Mouse (Mus musculus) midbrain, embryonic 11.5 days (tissue): Measurements from ENCODE around the gene Polr2b. TPM values are rescaled to one million over a fixed set of nuclear protein-coding genes. Genes with fewer than 3 reads are reported as not detected.

ENCODE experiments used
- ATAC-seq: fragments of 200-750 bp; cut with Nextera tagmentation; 2 replicates; pipeline ENCODE4 v1.8.0; 2017; ENCODE audit warnings: moderate TSS enrichment, moderate library complexity; ENCODE audit not compliant: low FRiP score
- DNase-seq: peaks from one replicate; pipeline ENCODE4 v3.0.0; 2015; ENCODE audit warnings: low spot score; ENCODE audit errors: missing footprints
- H3K27ac ChIP-seq: fragments of 300-500 bp; sonication (generic); 2 replicates; pipeline ENCODE4 v1.5.1; 2014; ENCODE audit warnings: low read depth, low read length
- H3K27me3 ChIP-seq: fragments of 300-500 bp; sonication (generic); 2 replicates; pipeline ENCODE4 v1.6.1; 2014; ENCODE audit warnings: mild to moderate bottlenecking, low read length, moderate library complexity, mixed read lengths; ENCODE audit not compliant: control insufficient read depth, insufficient read depth
- H3K36me3 ChIP-seq: fragments of 300-500 bp; sonication (generic); 2 replicates; pipeline ENCODE4 v1.6.1; 2014; ENCODE audit warnings: mild to moderate bottlenecking, low read length, moderate library complexity, mixed read lengths; ENCODE audit not compliant: control insufficient read depth, insufficient read depth
- H3K4me1 ChIP-seq: fragments of 300-500 bp; sonication (generic); 2 replicates; pipeline ENCODE4 v1.6.1; 2014; ENCODE audit warnings: low read length; ENCODE audit not compliant: control insufficient read depth, insufficient read depth
- H3K4me2 ChIP-seq: fragments of 300-500 bp; sonication (generic); 2 replicates; pipeline ENCODE4 v1.6.1; 2014; ENCODE audit warnings: mild to moderate bottlenecking, moderate library complexity
- H3K4me3 ChIP-seq: fragments of 300-500 bp; sonication (generic); 2 replicates; pipeline ENCODE4 v1.5.1; 2014; ENCODE audit warnings: low read depth, low read length
- H3K9ac ChIP-seq: fragments of 300-500 bp; sonication (generic); 2 replicates; pipeline ENCODE4 v1.6.1; 2014; ENCODE audit warnings: low read length
- H3K9me3 ChIP-seq: fragments of 300-500 bp; sonication (generic); 2 replicates; pipeline ENCODE4 v1.6.1; 2016; ENCODE audit warnings: low read length; ENCODE audit not compliant: control insufficient read depth
- WGBS: fragments of 180-500 bp; shearing (Covaris S2); extraction: QIAGEN DNeasy Blood & Tissue Kit; methylation state at CpG from one replicate; pipeline ENCODE4 v1.1.7; 2014; 5-methylcytosine and 5-hydroxymethylcytosine counted together
- polyA plus RNA-seq: library from polyadenylated mRNA; unstranded; fragments of >200 nt; fragmentation: Nextera tagmentation; extraction: Ambion mirVana; gene quantifications from 2 replicates; pipeline ENCODE4 v1.2.1, GENCODE M21; 2014

Polr2b gene
- polyA plus RNA-seq, 1 experiment from 2014 or later = 113 TPM

DNA sequence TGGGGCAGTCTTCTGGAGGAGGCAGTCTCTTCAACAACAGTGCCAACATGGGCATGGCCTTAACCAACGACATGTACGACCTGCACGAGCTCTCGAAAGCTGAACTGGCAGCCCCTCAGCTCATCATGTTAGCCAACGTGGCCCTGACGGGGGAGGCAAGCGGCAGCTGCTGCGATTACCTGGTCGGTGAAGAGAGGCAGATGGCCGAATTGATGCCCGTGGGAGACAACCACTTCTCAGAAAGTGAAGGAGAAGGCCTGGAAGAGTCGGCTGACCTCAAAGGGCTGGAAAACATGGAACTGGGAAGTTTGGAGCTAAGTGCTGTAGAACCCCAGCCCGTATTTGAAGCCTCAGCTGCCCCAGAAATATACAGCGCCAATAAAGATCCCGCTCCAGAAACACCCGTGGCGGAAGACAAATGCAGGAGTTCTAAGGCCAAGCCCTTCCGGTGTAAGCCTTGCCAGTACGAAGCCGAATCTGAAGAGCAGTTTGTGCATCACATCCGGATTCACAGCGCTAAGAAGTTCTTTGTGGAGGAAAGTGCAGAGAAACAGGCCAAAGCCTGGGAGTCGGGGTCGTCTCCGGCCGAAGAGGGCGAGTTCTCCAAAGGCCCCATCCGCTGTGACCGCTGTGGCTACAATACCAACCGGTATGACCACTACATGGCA is 41.9 kb upstream of the Polr2b start:
- Histone ChIP-seq H3K9ac (no peak overlapping the region), H3K4me1 (peaks cover 8% of the 10 kb centered on the region; the same call in 1 of the 2 replicates), H3K27ac (no peak overlapping the region), H3K9me3 (no peaks in the 10 kb centered on the region), H3K36me3 (peaks cover 18% of the 10 kb centered on the region), H3K4me2 (no peak overlapping the region), H3K4me3 (no peak overlapping the region), H3K27me3 (peaks cover 6% of the 10 kb centered on the region; the same call in 1 of the 2 replicates)
- ATAC-seq (no peak), DNase-seq (no peak)
- 96% methylated on average over 30 of the region's 30 CpGs for WGBS

DNA sequence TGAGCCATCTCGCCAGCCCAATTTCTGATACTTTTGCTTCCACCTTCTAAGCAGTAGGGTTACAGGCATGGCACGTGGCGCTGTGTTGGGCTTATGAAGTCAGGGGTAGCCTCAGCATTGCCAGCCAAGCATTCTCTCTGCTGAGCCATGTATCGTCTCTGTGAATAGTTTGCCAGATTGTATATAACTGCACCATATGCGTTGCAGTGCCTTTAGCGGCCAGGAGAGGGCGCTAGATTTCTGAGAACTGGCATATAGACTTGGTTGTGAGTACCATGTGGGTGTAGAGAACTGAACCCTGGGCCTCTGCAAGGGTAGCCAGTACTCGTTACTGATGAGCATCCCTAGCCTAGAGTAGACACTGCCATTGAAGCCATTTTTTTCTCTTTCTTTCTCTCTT is 40.5 kb upstream of the Polr2b start:
- ATAC-seq (no peak), DNase-seq (peak; percentile 85)
- Histone ChIP-seq H3K36me3 (peaks cover 20% of the 10 kb centered on the region), H3K27ac (no peak overlapping the region), H3K4me2 (no peak overlapping the region), H3K4me3 (no peak overlapping the region), H3K27me3 (no peaks in the 10 kb centered on the region; the same call in 1 of the 2 replicates), H3K9ac (no peak overlapping the region), H3K4me1 (peaks cover 8% of the 10 kb centered on the region; the same call in 1 of the 2 replicates), H3K9me3 (no peaks in the 10 kb centered on the region)
- WGBS = 74% methylated on average over 8 of the region's 8 CpGs

DNA sequence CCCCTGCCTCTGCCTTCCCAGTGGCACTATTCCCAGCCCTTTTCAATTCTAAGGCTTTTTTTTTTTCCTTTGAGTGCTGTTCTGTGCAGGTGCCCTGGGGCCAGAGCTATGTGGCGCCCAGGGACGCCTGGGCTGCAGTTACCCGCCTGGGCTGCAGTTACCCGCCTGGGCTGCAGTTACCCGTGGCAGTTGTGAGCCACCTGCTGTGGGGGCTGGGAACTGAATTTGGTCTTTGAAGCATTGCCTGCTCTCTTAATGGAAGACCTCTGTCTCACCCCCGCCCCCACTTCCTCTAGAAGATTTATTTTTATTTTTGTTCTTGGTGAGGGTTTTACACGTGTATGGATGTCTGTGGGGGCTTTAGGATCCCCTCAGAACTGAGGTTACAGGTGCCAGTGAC is 36.8 kb upstream of the Polr2b start:
- ATAC-seq (no peak), DNase-seq (no peak)
- no peaks in the 10 kb centered on the region for H3K9me3 ChIP-seq
- 87% methylated on average over 7 of the region's 7 CpGs for WGBS
- peaks cover 35% of the 10 kb centered on the region for H3K36me3 ChIP-seq
- H3K4me2 ChIP-seq = no peak overlapping the region
- no peaks in the 10 kb centered on the region for H3K4me1 ChIP-seq
- no peak overlapping the region for H3K27ac ChIP-seq
- H3K9ac ChIP-seq = no peak overlapping the region
- H3K4me3 ChIP-seq = no peak overlapping the region
- no peaks in the 10 kb centered on the region for H3K27me3 ChIP-seq

DNA sequence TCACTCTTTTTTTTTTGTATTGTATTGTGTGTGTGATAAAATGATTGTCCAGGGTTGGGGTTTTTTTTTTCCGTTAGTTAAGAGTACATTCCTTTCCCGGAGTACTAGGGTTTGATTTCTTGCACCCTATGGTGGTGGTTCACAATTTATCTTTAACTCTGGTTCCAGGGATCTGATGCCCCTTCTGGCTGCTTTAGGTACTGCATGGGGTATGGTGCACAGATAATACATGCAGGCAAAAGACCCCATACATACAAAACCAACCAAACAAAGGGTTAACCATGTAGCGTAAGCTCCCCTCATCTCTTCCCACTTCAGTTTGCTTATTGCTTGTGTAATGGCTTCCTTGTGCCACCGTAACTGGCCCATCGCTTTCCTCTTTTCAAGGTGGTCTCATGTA is 34.0 kb upstream of the Polr2b start:
- Histone ChIP-seq H3K27me3 (no peaks in the 10 kb centered on the region), H3K36me3 (peaks cover 34% of the 10 kb centered on the region)

DNA sequence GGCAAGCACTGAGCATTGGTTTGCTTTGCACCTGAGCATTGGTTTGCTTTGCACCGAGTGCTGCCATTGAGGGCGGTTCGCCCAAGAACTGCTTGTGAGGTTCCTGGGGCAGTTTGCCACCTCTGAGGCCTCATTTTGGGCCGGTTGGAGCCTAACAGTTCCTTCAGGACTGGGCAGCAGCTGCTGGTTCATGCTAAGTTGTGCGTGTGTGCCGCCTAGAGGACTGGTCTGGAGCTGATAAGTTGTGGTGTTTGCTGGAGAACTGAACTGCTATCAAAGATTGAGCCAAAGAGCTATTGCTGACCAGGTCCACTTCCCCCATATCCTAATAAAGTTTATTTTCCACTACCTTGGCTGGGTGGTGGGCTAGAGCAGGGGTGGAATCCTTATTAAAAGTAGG is 32.7 kb upstream of the Polr2b start:
- ATAC-seq = no peak
- no peak for DNase-seq
- Histone ChIP-seq H3K36me3 (peaks cover 41% of the 10 kb centered on the region), H3K4me2 (no peak overlapping the region), H3K27me3 (no peaks in the 10 kb centered on the region), H3K4me3 (no peak overlapping the region), H3K27ac (no peak overlapping the region), H3K9me3 (no peaks in the 10 kb centered on the region), H3K9ac (no peak overlapping the region), H3K4me1 (no peaks in the 10 kb centered on the region)
- WGBS = 96% methylated on average over 6 of the region's 6 CpGs

More for the DNA sequence above, 34.0 kb upstream of the Polr2b start:
- H3K4me3 ChIP-seq = no peak overlapping the region
- no peak overlapping the region for H3K27ac ChIP-seq
- H3K9me3 ChIP-seq = no peaks in the 10 kb centered on the region
- ATAC-seq (no peak), DNase-seq (peak; percentile 93)
- no peaks in the 10 kb centered on the region for H3K4me1 ChIP-seq
- 87% methylated on average over 5 of the region's 5 CpGs for WGBS
- H3K4me2 ChIP-seq = no peak overlapping the region
- no peak overlapping the region for H3K9ac ChIP-seq

DNA sequence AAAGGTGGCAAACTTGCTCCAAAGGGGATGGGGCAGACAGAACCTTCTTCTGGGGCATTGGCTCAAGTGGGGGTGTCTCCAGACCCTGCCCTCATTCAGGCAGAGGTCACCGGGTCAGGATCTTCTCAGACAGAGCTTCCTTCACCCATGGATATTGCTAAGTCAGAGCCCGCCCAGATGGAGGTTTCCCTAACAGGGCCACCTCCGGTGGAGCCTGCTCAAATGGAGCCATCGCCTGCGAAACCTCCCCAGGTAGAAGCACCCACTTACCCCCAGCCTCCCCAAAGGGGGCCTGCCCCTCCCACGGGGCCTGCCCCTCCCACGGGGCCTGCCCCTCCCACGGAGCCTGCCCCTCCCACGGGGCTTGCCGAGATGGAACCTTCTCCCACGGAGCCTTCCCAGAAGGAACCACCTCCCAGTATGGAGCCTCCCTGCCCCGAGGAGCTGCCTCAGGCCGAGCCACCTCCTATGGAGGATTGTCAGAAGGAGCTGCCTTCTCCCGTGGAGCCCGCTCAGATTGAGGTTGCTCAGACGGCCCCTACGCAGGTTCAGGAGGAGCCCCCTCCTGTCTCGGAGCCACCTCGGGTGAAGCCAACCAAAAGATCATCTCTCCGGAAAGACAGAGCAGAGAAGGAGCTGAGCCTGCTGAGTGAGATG is 28.3 kb upstream of the Polr2b start:
- DNase-seq = no peak
- 87% methylated on average over 20 of the region's 20 CpGs for WGBS
- Histone ChIP-seq H3K9me3 (no peaks in the 10 kb centered on the region), H3K4me2 (no peak overlapping the region), H3K9ac (no peak overlapping the region), H3K27ac (no peak overlapping the region), H3K4me3 (no peak overlapping the region), H3K4me1 (no peaks in the 10 kb centered on the region), H3K36me3 (peaks cover 36% of the 10 kb centered on the region), H3K27me3 (no peaks in the 10 kb centered on the region)
- no peak for ATAC-seq

DNA sequence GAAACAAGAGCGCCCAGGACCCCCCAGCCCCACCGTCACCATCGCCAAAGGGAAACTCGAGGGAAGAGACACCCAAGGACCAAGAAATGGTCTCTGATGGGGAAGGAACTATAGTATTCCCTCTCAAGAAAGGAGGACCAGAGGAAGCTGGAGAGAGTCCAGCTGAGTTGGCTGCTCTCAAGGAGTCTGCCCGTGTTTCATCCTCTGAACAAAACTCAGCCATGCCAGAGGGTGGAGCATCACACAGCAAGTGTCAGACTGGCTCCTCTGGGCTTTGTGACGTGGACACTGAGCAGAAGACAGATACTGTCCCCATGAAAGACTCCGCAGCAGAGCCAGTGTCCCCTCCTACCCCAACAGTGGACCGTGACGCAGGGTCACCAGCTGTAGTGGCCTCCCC is 27.7 kb upstream of the Polr2b start:
- Histone ChIP-seq H3K9ac (no peak overlapping the region), H3K27ac (no peak overlapping the region), H3K27me3 (no peaks in the 10 kb centered on the region), H3K4me1 (no peaks in the 10 kb centered on the region), H3K36me3 (peaks cover 32% of the 10 kb centered on the region), H3K4me2 (no peak overlapping the region), H3K9me3 (no peaks in the 10 kb centered on the region), H3K4me3 (no peak overlapping the region)
- DNase-seq (no peak), ATAC-seq (no peak)
- 93% methylated on average over 9 of the region's 9 CpGs for WGBS

DNA sequence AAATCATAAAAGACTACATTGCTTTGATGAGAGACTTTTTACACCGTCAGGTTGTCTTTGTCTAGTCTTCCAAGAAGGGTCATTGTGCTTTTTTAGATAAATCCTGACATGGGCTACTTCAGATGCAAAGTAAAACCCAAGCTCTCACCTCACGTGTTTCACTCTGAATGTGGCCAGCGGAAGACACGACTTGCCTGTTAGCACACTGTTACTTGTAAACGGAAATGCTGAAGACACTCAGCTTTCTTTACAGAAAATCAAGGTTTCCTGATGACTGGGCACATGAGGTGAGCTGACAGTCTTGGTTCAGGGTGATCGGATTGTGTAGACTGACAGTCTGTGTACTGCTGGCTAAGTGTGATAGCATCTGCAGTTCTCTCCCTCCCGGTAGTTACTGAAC is 24.3 kb upstream of the Polr2b start:
- H3K4me2 ChIP-seq = no peak overlapping the region
- H3K4me1 ChIP-seq = no peaks in the 10 kb centered on the region
- 89% methylated on average over 7 of the region's 7 CpGs for WGBS
- no peak overlapping the region for H3K27ac ChIP-seq
- no peak for DNase-seq
- no peak for ATAC-seq
- peaks cover 29% of the 10 kb centered on the region for H3K36me3 ChIP-seq
- H3K4me3 ChIP-seq = no peak overlapping the region
- H3K27me3 ChIP-seq = no peaks in the 10 kb centered on the region
- no peak overlapping the region for H3K9ac ChIP-seq
- H3K9me3 ChIP-seq = no peaks in the 10 kb centered on the region

DNA sequence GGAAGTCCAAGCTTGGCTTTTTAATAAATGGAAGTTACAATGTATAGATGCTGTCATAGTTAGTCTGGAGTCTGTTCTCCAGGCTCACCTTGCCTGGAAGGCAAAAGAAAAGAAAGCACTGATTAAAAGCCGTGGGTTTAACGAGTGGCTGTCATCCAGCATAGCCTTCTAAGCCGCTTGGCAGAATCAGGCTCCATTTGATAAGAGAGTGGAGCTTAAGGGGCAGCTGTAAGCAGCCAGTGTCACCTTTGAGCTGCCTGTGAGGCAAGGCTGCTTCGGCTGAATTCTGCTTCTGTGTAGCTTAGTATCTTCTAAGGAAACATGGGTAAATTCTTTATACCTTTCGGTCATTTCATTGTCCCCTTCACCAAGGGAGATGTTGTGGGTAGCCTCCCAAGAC is 23.0 kb upstream of the Polr2b start:
- Histone ChIP-seq H3K27ac (no peak overlapping the region), H3K9ac (no peak overlapping the region), H3K4me3 (no peak overlapping the region), H3K36me3 (peaks cover 17% of the 10 kb centered on the region), H3K27me3 (no peaks in the 10 kb centered on the region), H3K4me2 (no peak overlapping the region), H3K4me1 (no peaks in the 10 kb centered on the region), H3K9me3 (no peaks in the 10 kb centered on the region)
- ATAC-seq = no peak
- DNase-seq = no peak
- 91% methylated on average over 5 of the region's 5 CpGs for WGBS
